Mouse (Mus musculus) bone marrow, adult 2 months (tissue): ENCODE results near the gene Rgsl1.

ENCODE experiments used
- CTCF ChIP-seq: fragments of 200-500 bp; IDR thresholded peaks from 2 replicates; pipeline ENCODE4 v1.5.1; 2011; ENCODE audit warnings: low read length, control low read depth; ENCODE audit not compliant: control insufficient read depth, insufficient read depth
- POLR2A ChIP-seq: fragments of 200-500 bp; IDR thresholded peaks from 2 replicates; pipeline ENCODE4 v1.6.1; 2011; ENCODE audit warnings: low read depth, mild to moderate bottlenecking, control low read depth, low read length, borderline replicate concordance; ENCODE audit not compliant: control insufficient read depth

DNA sequence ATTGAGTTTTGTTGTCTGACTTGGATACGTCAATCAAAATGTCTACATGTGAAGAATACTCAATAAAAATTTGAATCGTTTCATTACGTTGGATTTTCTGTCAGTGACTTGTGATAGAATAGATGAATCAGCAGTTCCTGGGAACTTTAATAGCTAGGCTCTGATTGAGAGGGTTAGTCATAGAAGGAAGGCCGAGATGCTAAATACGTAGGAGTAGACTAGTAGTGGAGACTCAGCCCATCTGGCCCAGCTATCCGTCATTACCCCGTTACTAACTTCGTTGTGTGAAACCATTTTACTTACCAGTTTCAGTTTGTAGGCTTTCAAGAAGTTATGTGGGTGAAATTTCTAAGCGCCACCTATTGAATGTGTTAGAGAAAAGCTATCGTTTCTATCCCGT lies 79.8 kb downstream of the Rgsl1 start:
- no peak for TF ChIP-seq POLR2A
- TF ChIP-seq CTCF: no peak
